Mouse (Mus musculus): ENCODE results near the gene Rab7.

Rab7 gene

GRCm38 (mm10) chr6:88044577-88045405 is at the start of gene Rab7:
TSS of gene Rab7 (minus strand) at chr6:88045270.
- peak; percentile 95 to 97 for DNase-seq (ENCODE audit: low spot score in 2 of 2)

GRCm38 (mm10) chr6:88088971-88089370 is 43.9 kb upstream of the Rab7 start:
- no peak for DNase-seq (ENCODE audit: low spot score in 2 of 2)

GRCm38 (mm10) chr6:88084278-88085151 is 39.4 kb upstream of the Rab7 start, which contains the start of gene Rpn1:
TSS of gene Rpn1 (plus strand) at chr6:88084482.
- DNase-seq (ENCODE audit: low spot score in 2 of 2), result peak; percentile 98

GRCm38 (mm10) chr6:88083672-88084071 is 38.6 kb upstream of the Rab7 start:
- no peak for DNase-seq (ENCODE audit: low spot score in 2 of 2)

GRCm38 (mm10) chr6:88083095-88083494 is 38.0 kb upstream of the Rab7 start:
- DNase-seq (ENCODE audit: low spot score in 2 of 2), result no peak

GRCm38 (mm10) chr6:88075960-88076517 is 31.0 kb upstream of the Rab7 start:
- no peak for DNase-seq (ENCODE audit: low spot score in 2 of 2)

GRCm38 (mm10) chr6:88074752-88075554 is 29.9 kb upstream of the Rab7 start:
- DNase-seq (ENCODE audit: low spot score in 2 of 2), result peak; percentile 95 to 98

GRCm38 (mm10) chr6:88071216-88071615 is 26.1 kb upstream of the Rab7 start:
- no peak for DNase-seq (ENCODE audit: low spot score in 2 of 2)

- DNase-seq (ENCODE audit: low spot score in 2 of 2), result no peak
Observed at GRCm38 (mm10) chr6:88070468-88070867, 25.4 kb upstream of the Rab7 start.

GRCm38 (mm10) chr6:88068739-88069138 is 23.7 kb upstream of the Rab7 start:
- no peak for DNase-seq (ENCODE audit: low spot score in 2 of 2)

GRCm38 (mm10) chr6:88067722-88068121 is 22.7 kb upstream of the Rab7 start:
- DNase-seq (ENCODE audit: low spot score in 2 of 2), result no peak

GRCm38 (mm10) chr6:88065968-88066367 is 20.9 kb upstream of the Rab7 start:
- no peak for DNase-seq (ENCODE audit: low spot score in 2 of 2)

- DNase-seq (ENCODE audit: low spot score in 2 of 2), result no peak
Observed at GRCm38 (mm10) chr6:88065116-88065515, 20.0 kb upstream of the Rab7 start.

- no peak for DNase-seq (ENCODE audit: low spot score in 2 of 2)
Observed at GRCm38 (mm10) chr6:88064072-88064642, 19.1 kb upstream of the Rab7 start.

- DNase-seq (ENCODE audit: low spot score in 2 of 2), result no peak
Observed at GRCm38 (mm10) chr6:88062398-88062797, 17.3 kb upstream of the Rab7 start.

GRCm38 (mm10) chr6:88061406-88061805 is 16.3 kb upstream of the Rab7 start:
- no peak for DNase-seq (ENCODE audit: low spot score in 2 of 2)

- DNase-seq (ENCODE audit: low spot score in 2 of 2), result no peak
Observed at GRCm38 (mm10) chr6:88060602-88061001, 15.5 kb upstream of the Rab7 start.

- no peak for DNase-seq (ENCODE audit: low spot score in 2 of 2)
Observed at GRCm38 (mm10) chr6:88059903-88060302, 14.8 kb upstream of the Rab7 start.

- peak; percentile 67 for DNase-seq (ENCODE audit: low spot score in 2 of 2)
Observed at GRCm38 (mm10) chr6:88056866-88057265, 11.8 kb upstream of the Rab7 start.

- DNase-seq (ENCODE audit: low spot score in 2 of 2), result no peak
Observed at GRCm38 (mm10) chr6:88055663-88056062, 10.6 kb upstream of the Rab7 start.

All from right cerebral cortex, adult 2 months (tissue).